Mouse (Mus musculus): ENCODE results near the gene Mfsd4a.

DNA sequence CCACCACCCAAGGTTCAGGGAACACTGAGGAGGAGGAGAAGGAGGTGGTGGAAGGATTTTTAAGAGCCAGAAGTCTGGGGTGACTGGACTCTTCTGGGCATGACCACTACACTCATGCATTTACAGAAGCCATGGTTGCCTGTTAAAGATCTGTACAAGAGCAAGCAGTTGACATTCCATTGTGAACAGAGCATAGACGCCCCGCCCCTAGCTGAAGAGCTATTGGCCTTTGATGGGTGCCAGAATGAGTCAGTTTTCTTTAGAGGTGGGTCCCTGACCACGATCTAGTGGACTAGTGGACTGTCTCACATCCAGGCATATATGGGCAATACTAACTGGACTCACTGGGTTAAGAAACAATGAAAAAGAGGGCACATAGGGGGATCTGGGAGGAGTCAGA is 61.8 kb downstream of the Mfsd4a start:
- TF ChIP-seq CTCF (IDR thresholded peaks at IDR 0.05; ENCODE audit: low read depth) (no peak), EP300 (optimal IDR thresholded peaks at IDR 0.05) (no peak)
